Mouse (Mus musculus) cerebellum, adult 9-10 months (tissue): ENCODE data around the gene Olfr1417.

Experiments used
- DNase-seq: peaks from one replicate; pipeline ENCODE4 v3.0.0; 2022

Olfr1417 gene

GRCm38 (mm10) chr19:11810003-11810758, 28.8 kb downstream of the Olfr1417 start:
- DNase-seq = no peak

GRCm38 (mm10) chr19:11808452-11808851, 30.6 kb downstream of the Olfr1417 start:
- no peak for DNase-seq

DNA sequence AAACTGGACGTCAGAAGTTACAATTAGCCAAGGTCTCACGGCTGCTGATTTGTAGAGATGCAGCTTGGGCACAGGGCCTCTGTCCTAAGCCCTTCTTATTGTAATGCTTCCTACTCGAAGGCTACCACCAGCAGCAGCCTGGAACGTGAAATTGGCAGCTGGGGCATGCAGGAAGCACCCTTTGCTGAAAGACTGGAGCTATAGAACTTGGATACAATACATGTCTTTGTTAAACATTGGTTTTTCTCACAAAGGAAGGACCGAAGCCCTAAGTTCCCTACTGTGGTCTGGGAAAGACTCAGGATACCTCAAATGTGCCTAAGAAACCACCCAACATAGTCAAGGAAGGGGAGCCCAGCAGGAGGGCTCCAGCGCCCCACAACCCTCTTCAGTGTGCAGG, 31.2 kb downstream of the Olfr1417 start:
- no peak for DNase-seq

GRCm38 (mm10) chr19:11807251-11807650, 31.8 kb downstream of the Olfr1417 start:
- no peak for DNase-seq

GRCm38 (mm10) chr19:11804423-11804822, 34.6 kb downstream of the Olfr1417 start:
- DNase-seq = no peak

GRCm38 (mm10) chr19:11800531-11801315, 38.3 kb downstream of the Olfr1417 start:
- no peak for DNase-seq

- DNase-seq = no peak
Measured at GRCm38 (mm10) chr19:11794447-11794846, 44.6 kb downstream of the Olfr1417 start.

DNA sequence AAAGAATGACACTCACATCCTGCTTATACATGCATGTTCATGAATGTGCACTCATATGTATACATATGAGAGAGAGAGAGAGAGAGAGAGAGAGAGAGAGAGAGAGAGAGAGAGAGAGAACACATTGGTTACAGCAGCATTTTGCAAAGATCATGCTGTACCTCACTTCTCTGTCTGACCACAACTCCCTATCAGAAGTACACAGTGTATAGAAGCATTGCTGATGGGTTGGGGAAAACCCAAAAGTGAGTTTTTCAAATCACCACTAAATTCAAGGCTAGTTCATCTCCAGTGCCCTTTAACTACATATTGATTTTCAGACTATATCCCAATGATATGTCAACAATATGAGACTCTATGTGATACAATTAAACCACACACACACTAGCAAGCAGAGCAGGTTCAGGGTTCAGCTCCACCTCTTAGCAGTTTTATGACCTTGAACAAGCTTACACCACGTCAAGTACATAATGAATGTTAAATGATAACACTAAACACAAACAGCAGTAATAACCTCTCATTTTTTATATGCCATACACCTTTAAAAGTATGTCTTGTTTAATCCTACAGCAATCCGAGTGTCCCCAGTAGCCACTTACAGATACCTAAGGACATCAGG, 45.2 kb downstream of the Olfr1417 start:
- DNase-seq = no peak

DNA sequence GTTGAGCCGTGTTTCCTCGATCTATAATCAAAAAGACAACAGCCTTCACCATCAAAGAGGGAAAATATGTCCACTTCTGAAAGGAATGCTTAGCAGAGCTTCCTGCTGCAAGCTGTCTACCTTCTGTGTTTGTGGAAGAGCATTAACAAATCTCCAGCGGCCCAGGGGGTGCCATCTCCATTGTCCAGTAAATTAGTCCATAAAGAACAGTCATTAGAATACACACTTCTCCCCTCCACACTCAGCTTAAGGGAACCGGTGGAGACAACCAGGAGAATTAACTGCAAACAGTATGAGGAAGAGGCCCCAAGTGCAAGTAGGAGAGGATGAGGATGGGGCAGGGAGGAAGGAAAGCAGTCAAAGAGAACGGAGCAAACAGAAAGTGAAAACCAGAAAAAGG, 47.2 kb downstream of the Olfr1417 start:
- no peak for DNase-seq

GRCm38 (mm10) chr19:11788876-11789275, 50.1 kb downstream of the Olfr1417 start:
- DNase-seq = no peak

- no peak for DNase-seq
Measured at GRCm38 (mm10) chr19:11787826-11788225, 51.2 kb downstream of the Olfr1417 start.

GRCm38 (mm10) chr19:11785409-11786154, 53.4 kb downstream of the Olfr1417 start:
- DNase-seq = no peak

DNA sequence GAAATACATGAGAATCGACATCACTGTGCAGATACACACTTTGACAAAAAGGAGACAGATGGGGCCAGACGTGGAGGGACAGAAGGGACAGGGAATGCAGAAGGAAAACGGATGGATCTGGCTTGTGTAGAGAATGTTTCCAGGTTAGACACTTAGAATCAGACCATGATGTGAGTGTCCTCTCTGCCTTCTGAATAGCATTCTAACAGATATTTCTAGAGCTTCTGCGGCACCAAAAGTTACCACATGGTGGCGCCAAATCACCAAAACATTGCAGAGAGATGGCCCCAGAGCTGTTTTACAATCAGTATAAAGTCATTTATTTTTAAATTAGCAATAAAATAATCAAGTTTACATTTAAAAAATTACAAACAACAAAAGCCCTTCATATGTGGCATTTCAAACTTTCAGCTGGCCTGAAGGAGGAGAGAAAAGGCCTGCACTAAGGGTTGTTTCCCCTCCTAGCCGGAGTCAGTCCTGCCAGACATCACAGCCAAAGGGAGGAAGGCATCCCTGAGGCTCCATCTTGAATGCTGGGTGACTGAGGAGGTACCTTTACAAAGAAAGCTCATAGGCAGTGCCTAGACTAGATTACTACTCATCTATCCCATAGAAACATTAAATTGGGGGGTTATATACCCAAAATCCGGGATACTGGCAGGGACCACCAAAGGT, 61.7 kb downstream of the Olfr1417 start:
- DNase-seq = peak; percentile 67
